Mouse (Mus musculus) myocyte (in vitro differentiated cells): ENCODE results near the gene Idh3a. TPM values are rescaled to one million over a fixed set of nuclear protein-coding genes. Genes with fewer than 3 reads are reported as not detected.

Experiments used
- H3K27me3 ChIP-seq: one replicate; pipeline ENCODE4 v1.6.1; 2011; ENCODE audit not compliant: control insufficient read depth, insufficient read depth, insufficient read length
- H3K36me3 ChIP-seq: one replicate; pipeline ENCODE4 v1.6.1; 2011; ENCODE audit not compliant: control insufficient read depth, insufficient read depth
- H3K4me2 ChIP-seq: one replicate; pipeline ENCODE4 v1.6.1; 2011; ENCODE audit warnings: low read depth, control low read depth
- H3K4me3 ChIP-seq: one replicate; pipeline ENCODE4 v1.5.1; 2011; ENCODE audit warnings: mild to moderate bottlenecking, control low read depth, moderate library complexity
- H3K79me2 ChIP-seq: one replicate; pipeline ENCODE4 v1.6.1; 2011; ENCODE audit not compliant: control insufficient read depth, insufficient read depth
- H3ac ChIP-seq: one replicate; pipeline ENCODE4 v1.6.1; 2011; ENCODE audit not compliant: control insufficient read depth, insufficient read length
- CEBPB ChIP-seq: IDR thresholded peaks from 2 replicates; pipeline ENCODE4 v1.6.1; 2011; ENCODE audit warnings: mild to moderate bottlenecking, moderate library complexity; ENCODE audit not compliant: poor library complexity, insufficient read depth, severe bottlenecking
- E2F4 ChIP-seq: IDR thresholded peaks from one replicate; pipeline ENCODE4 v1.6.1; 2011; ENCODE audit warnings: mild to moderate bottlenecking, control low read depth, moderate library complexity; ENCODE audit not compliant: insufficient read depth
- MAX ChIP-seq: IDR thresholded peaks from one replicate; pipeline ENCODE4 v1.6.1; 2011; ENCODE audit warnings: low read depth, mild to moderate bottlenecking, control low read depth
- MYOD1 ChIP-seq, 3 experiments: IDR thresholded peaks; one replicate each; pipeline ENCODE4 v1.6.1; 2011; ENCODE audit warnings: control low read depth in 2 of 3, low read depth in 2 of 3, mild to moderate bottlenecking in 2 of 3, moderate library complexity in 1 of 3; ENCODE audit not compliant: insufficient read length in 2 of 3, control insufficient read depth in 1 of 3
- MYOG ChIP-seq, 3 experiments: IDR thresholded peaks; one replicate each; pipeline ENCODE4 v1.6.1; 2011; ENCODE audit warnings: control low read depth in 2 of 3, low read depth in 2 of 3, mild to moderate bottlenecking in 2 of 3; ENCODE audit not compliant: insufficient read length in 2 of 3, control insufficient read depth in 1 of 3, insufficient read depth in 1 of 3
- POLR2A ChIP-seq: IDR thresholded peaks from one replicate; pipeline ENCODE4 v1.6.1; 2011; ENCODE audit warnings: low read depth, mild to moderate bottlenecking, control low read depth, moderate library complexity; ENCODE audit not compliant: insufficient read length
- POLR2AphosphoS2 ChIP-seq: IDR thresholded peaks from one replicate; pipeline ENCODE4 v1.6.1; 2011; ENCODE audit warnings: low read depth, control low read depth; ENCODE audit not compliant: insufficient read length
- REST ChIP-seq: IDR thresholded peaks from one replicate; pipeline ENCODE4 v1.6.1; 2011; ENCODE audit warnings: mild to moderate bottlenecking, control low read depth, moderate library complexity; ENCODE audit not compliant: insufficient read depth, insufficient read length
- SRF ChIP-seq: IDR thresholded peaks from one replicate; pipeline ENCODE4 v1.6.1; 2011; ENCODE audit warnings: low read depth; ENCODE audit not compliant: control insufficient read depth, insufficient read length
- TCF12 ChIP-seq: IDR thresholded peaks from one replicate; pipeline ENCODE4 v1.6.1; 2011; ENCODE audit warnings: mild to moderate bottlenecking, control low read depth; ENCODE audit not compliant: poor library complexity, insufficient read depth, severe bottlenecking
- TCF3 ChIP-seq: IDR thresholded peaks from one replicate; pipeline ENCODE4 v1.6.1; 2011; ENCODE audit warnings: low read depth, control low read depth; ENCODE audit not compliant: insufficient read length
- USF1 ChIP-seq: IDR thresholded peaks from one replicate; pipeline ENCODE4 v1.6.1; 2011; ENCODE audit warnings: low read depth, mild to moderate bottlenecking, control low read depth, moderate library complexity
- polyA plus RNA-seq: library from polyadenylated mRNA; unstranded; fragments of >200 nt; fragmentation: generic; extraction: Trizol; gene quantifications from one replicate; pipeline ENCODE4 v1.2.1, GENCODE M21; 2012; ENCODE audit warnings: missing spikeins

The Idh3a gene
- polyA plus RNA-seq, 1 experiment = 88.5 TPM

DNA sequence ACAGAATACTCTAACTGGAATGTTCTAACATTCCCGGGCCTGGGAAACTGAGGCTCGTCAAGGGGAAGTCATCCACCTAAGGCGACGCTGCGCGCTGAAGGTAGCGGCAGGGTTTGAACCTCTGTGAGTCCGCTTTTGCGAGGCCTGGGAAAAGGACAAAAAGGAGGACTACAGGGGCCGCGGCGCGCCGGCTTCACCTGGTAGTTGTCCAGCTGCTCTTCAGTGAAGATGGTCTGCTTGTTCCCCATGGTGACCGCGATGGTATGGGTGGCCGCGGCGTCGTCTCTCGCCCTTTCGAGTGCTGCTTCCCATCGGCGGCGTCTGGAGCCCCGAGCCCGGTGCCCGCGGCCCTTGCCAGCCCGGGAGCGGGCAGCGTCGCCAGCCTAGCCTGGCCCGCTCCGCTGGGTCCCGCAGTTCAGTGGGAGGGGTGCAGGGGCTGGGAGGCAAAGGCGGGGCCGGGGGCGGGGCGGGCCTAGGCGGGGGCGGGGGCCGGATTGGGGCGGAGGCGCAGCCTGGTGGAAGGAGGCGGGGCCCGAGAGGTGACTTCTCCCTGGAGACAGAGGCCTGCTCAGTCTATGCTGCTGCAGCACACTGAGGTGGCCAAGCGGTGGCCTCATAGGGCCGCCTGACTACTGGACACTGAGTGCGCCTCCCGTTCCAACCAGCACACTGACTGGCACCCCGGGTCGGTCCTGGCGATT, 26.2 kb upstream of the Idh3a start, which contains the start of gene Cib2:
Gene Cib2, minus strand, starts transcription at position 448 of the 701 bp plus-strand sequence.
- Histone ChIP-seq H3K4me3 (no peak within 1 kb of the TSS), H3ac (no peak within 1 kb of the TSS), H3K79me2 (no peaks in the 10 kb centered on the region), H3K4me2 (peak within 1 kb of the TSS; percentile 63), H3K27me3 (peaks cover 14% of the 10 kb centered on the region), H3K36me3 (no peaks in the 10 kb centered on the region)
- peak; percentile 27 for TF ChIP-seq POLR2A
- no peak for TF ChIP-seq SRF
- no peak for TF ChIP-seq TCF12

DNA sequence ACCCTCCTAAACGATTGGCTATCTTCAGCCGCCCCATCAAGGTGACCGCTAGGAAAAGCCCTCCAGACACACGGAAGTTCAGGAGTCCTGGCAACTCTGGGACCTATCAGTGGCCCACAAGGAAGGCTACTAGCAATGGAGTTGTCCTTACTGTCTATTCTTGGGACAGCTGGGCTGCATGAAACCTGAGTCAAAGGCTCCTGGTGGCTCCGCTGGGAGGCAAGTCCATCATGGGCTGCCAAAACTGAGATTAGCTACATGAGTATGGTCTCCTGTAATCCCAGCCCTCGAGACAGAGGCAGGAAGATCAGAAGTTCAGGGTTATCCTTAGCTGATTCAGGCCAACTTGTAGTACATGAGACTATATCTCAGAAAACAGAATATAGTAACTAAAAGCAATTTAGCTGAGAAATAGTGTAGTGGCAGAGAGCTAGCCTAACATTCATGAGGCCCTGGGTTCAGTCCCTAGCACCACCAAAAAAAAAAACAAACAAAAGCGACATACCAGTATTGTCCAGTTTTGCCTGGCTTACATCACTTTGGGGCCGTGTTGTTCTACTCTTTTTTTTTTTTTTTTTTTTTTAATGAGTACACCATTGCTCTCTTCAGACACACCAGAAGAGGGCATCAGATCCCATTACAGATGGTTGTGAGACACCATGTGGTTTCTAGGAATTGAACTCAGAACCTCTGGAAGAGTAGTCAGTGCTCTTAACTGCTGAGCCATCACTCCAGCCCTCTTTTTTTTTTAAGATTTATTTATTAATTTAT, 25.1 kb upstream of the Idh3a start:
- no peak overlapping the region for H3K4me2 ChIP-seq
- H3K4me3 ChIP-seq = no peak overlapping the region
- H3ac ChIP-seq = no peak overlapping the region
- H3K36me3 ChIP-seq = no peaks in the 10 kb centered on the region
- H3K79me2 ChIP-seq = no peaks in the 10 kb centered on the region
- peaks cover 8% of the 10 kb centered on the region for H3K27me3 ChIP-seq
- TF ChIP-seq MYOD1 (IDR thresholded peaks at IDR 0.05; ENCODE audit: control insufficient read depth in 1 of 3, insufficient read length in 2 of 3, low read depth in 2 of 3) (no peak), TCF12 (no peak), MYOG (IDR thresholded peaks at IDR 0.05; ENCODE audit: control insufficient read depth in 1 of 3, insufficient read depth in 1 of 3, insufficient read length in 2 of 3, low read depth in 2 of 3) (no peak), MAX (no peak), USF1 (no peak), E2F4 (no peak), REST (no peak), TCF3 (no peak), POLR2A (no peak), POLR2AphosphoS2 (no peak), SRF (no peak), CEBPB (no peak)

DNA sequence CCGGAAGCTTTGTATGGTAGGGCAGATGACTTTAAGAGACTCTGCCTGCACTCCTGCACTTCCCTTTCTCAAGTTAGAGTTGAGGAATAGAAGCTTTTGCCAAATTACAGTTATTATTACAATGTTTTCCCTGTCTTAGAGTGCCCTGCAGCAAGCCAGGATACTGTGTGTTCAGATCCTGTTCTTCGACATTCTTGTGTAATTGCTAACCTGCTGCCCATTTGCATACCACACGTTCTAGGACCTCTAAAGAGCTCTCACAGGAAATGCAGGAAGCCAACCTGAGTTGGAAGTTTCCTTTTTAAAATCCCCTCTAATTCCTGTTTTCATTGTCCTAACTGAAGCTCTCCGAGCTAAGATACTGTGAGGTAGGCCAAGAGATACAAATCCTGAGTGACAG, 19.2 kb upstream of the Idh3a start:
- Histone ChIP-seq H3K4me2 (no peak overlapping the region), H3K36me3 (no peaks in the 10 kb centered on the region), H3K79me2 (no peaks in the 10 kb centered on the region), H3K27me3 (peaks cover 8% of the 10 kb centered on the region), H3K4me3 (no peak overlapping the region), H3ac (no peak overlapping the region)
- TF ChIP-seq MYOG (IDR thresholded peaks at IDR 0.05; ENCODE audit: control insufficient read depth in 1 of 3, insufficient read depth in 1 of 3, insufficient read length in 2 of 3, low read depth in 2 of 3) (no peak), E2F4 (no peak), USF1 (no peak), CEBPB (no peak), MYOD1 (IDR thresholded peaks at IDR 0.05; ENCODE audit: control insufficient read depth in 1 of 3, insufficient read length in 2 of 3, low read depth in 2 of 3) (no peak), SRF (no peak), REST (no peak), POLR2AphosphoS2 (no peak), MAX (no peak), TCF3 (no peak), TCF12 (no peak), POLR2A (no peak)

DNA sequence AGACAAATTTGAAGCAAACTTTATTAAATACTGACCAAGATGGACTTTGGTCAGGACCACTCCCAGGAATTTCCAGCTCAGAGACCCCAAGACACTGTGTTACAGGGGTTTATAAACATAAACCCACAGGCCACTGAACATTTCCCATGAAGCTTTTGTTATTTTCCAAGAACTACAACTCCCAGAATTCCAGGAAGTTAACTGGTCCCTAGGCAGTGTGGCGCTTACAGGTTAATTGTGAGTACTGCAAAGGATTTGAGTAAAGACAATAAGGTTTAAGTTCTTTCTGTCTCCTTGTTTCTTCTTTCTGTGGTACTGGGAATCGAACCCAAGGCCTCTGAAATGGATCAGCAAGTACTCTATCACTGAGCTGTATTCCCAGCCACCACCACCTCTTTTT, 17.4 kb upstream of the Idh3a start:
- peaks cover 2% of the 10 kb centered on the region for H3K27me3 ChIP-seq
- no peak overlapping the region for H3K4me3 ChIP-seq
- no peaks in the 10 kb centered on the region for H3K79me2 ChIP-seq
- H3ac ChIP-seq = no peak overlapping the region
- no peak for TF ChIP-seq USF1
- TF ChIP-seq MAX = no peak
- TF ChIP-seq MYOD1 (IDR thresholded peaks at IDR 0.05; ENCODE audit: control insufficient read depth in 1 of 3, insufficient read length in 2 of 3, low read depth in 2 of 3) = no peak
- TF ChIP-seq CEBPB = no peak
- no peak for TF ChIP-seq SRF
- no peak for TF ChIP-seq E2F4
- TF ChIP-seq REST = no peak
- TF ChIP-seq POLR2A = no peak
- no peak for TF ChIP-seq TCF3
- H3K4me2 ChIP-seq = no peak overlapping the region
- no peaks in the 10 kb centered on the region for H3K36me3 ChIP-seq
